In the genomic region with DNA sequence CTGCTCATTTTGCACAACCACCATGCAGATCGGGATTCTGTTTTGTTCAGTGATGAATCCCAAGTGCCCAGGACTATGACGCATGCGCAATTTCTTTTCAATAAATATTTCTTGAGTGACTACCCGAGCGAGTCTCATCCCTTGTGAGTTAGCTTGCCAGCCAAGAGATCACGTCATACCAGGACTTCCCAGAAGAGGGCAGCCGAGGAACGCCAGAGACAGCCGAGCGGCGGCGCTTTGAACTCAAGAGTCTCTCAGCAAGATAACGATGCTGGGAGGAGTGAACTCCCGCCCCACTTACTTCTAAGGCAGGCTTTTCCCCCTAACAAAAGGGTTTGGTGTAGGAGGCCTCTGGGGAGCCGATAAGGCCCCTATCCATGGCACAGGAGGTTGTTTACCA, we compare ENCODE assay signal across 8 mouse cellular contexts. TPM values are rescaled to one million over a fixed set of nuclear protein-coding genes. Genes with fewer than 3 reads are reported as not detected.
DNase-seq lines count a peak whose midpoint lies in the region; ATAC-seq and TF ChIP-seq lines count a peak whose summit lies in the region.

No protein-coding gene starts in this region.

- H3K9ac ChIP-seq in kidney, embryonic 16.5 days (replicated peaks; ENCODE audit: low read length): no peak overlapping the region
- H3K9ac ChIP-seq in limb, embryonic 15.5 days: no peak overlapping the region
- H3K9ac ChIP-seq in stomach, postnatal 0 days (ENCODE audit: low read length): no peak overlapping the region

- 2% methylated on average over 15 of the region's 15 CpGs for WGBS in kidney, embryonic 16.5 days
- WGBS in limb, embryonic 15.5 days: 3% methylated on average over 15 of the region's 15 CpGs
- under 1% methylated on average over 15 of the region's 15 CpGs for WGBS in stomach, postnatal 0 days

- H3K4me1 ChIP-seq in embryonic fibroblast, embryonic 13.5 days (ENCODE audit: control insufficient read depth, insufficient read depth, low read length): no peaks in the 10 kb centered on the region
- no peaks in the 10 kb centered on the region for H3K4me1 ChIP-seq in kidney, embryonic 16.5 days (ENCODE audit: insufficient read depth, low read length)
- peaks cover 11% of the 10 kb centered on the region for H3K4me1 ChIP-seq in limb, embryonic 15.5 days
- no peaks in the 10 kb centered on the region for H3K4me1 ChIP-seq in stomach, postnatal 0 days (replicated peaks; ENCODE audit: control insufficient read depth, insufficient read depth)

- peak; percentile 95 for ATAC-seq in CD4-positive, CD25-positive, alpha-beta regulatory T cell, adult 4 months
- peak; percentile 15; the same call in 1 of the 2 replicates for ATAC-seq in kidney, embryonic 16.5 days (ENCODE audit: low FRiP score, low TSS enrichment)
- ATAC-seq in limb, embryonic 15.5 days (ENCODE audit: insufficient number of reproducible peaks, low FRiP score, low TSS enrichment, low read depth): no peak
- peak; percentile 53; the same call in 1 of the 2 replicates for ATAC-seq in stomach, postnatal 0 days (ENCODE audit: low FRiP score, low TSS enrichment)

- TF ChIP-seq CTCF in embryonic fibroblast, embryonic 13.5 days (IDR thresholded peaks at IDR 0.05; ENCODE audit: borderline replicate concordance, insufficient read depth, low read length): peak; percentile 74
- TF ChIP-seq CTCF in stomach, postnatal 0 days (IDR thresholded peaks at IDR 0.05; ENCODE audit: low read depth): peak; percentile 89

- no peaks in the 10 kb centered on the region for H3K36me3 ChIP-seq in kidney, embryonic 16.5 days (ENCODE audit: insufficient read depth, low read length)
- H3K36me3 ChIP-seq in limb, embryonic 15.5 days: no peaks in the 10 kb centered on the region
- no peaks in the 10 kb centered on the region for H3K36me3 ChIP-seq in stomach, postnatal 0 days (ENCODE audit: control insufficient read depth, insufficient read depth, low read length)

- H3K9me3 ChIP-seq in kidney, embryonic 16.5 days (ENCODE audit: low read length): no peaks in the 10 kb centered on the region
- H3K9me3 ChIP-seq in limb, embryonic 15.5 days: no peaks in the 10 kb centered on the region
- H3K9me3 ChIP-seq in stomach, postnatal 0 days (ENCODE audit: control insufficient read depth, low read length): no peaks in the 10 kb centered on the region

- H3K4me3 ChIP-seq in embryonic fibroblast, embryonic 13.5 days (ENCODE audit: insufficient read depth, low read length): no peak overlapping the region
- H3K4me3 ChIP-seq in kidney, embryonic 16.5 days (ENCODE audit: low read length): no peak overlapping the region
- no peak overlapping the region for H3K4me3 ChIP-seq in limb, embryonic 15.5 days
- no peak overlapping the region for H3K4me3 ChIP-seq in stomach, postnatal 0 days (ENCODE audit: low read depth, low read length)

- H3K27me3 ChIP-seq in kidney, embryonic 16.5 days (ENCODE audit: insufficient read depth, low read length): no peaks in the 10 kb centered on the region
- H3K27me3 ChIP-seq in limb, embryonic 15.5 days: peaks cover 16% of the 10 kb centered on the region; the same call in 1 of the 2 replicates
- H3K27me3 ChIP-seq in stomach, postnatal 0 days (ENCODE audit: control insufficient read depth, insufficient read depth, low read length): no peaks in the 10 kb centered on the region

- peak; percentile 90 for DNase-seq in brain, adult 2 months (ENCODE audit: low read depth, low spot score)
- DNase-seq in heart, adult 8-10 months (ENCODE audit: low spot score): peak; percentile 73
- DNase-seq in neural tube, embryonic 10.5 days (ENCODE audit: extremely low spot score, low spot score): peak; percentile 94
- peak; percentile 87 for DNase-seq in stomach, postnatal 0 days (ENCODE audit: low spot score)

- peak overlapping the region; percentile 24; the same call in 1 of the 2 replicates for H3K4me2 ChIP-seq in kidney, embryonic 16.5 days (replicated peaks; ENCODE audit: low read depth, low read length)
- H3K4me2 ChIP-seq in limb, embryonic 15.5 days: peak overlapping the region; percentile 24
- no peak overlapping the region for H3K4me2 ChIP-seq in stomach, postnatal 0 days (replicated peaks; ENCODE audit: low read depth)

- no peak for TF ChIP-seq POLR2A in embryonic fibroblast, embryonic 13.5 days (IDR thresholded peaks at IDR 0.05; ENCODE audit: low read depth, low read length)

- TF ChIP-seq EP300 in stomach, postnatal 0 days (optimal IDR thresholded peaks at IDR 0.05): no peak

- H3K27ac ChIP-seq in embryonic fibroblast, embryonic 13.5 days (ENCODE audit: insufficient read depth, low read length): no peak overlapping the region
- no peak overlapping the region for H3K27ac ChIP-seq in kidney, embryonic 16.5 days (ENCODE audit: low read length)
- no peak overlapping the region for H3K27ac ChIP-seq in limb, embryonic 15.5 days
- no peak overlapping the region for H3K27ac ChIP-seq in stomach, postnatal 0 days (replicated peaks)

RNA-seq across cellular contexts. Expression of gene Emx2, which starts 40.1 kb away (rescaled TPM):
- polyA plus RNA-seq in CD4-positive, CD25-positive, alpha-beta regulatory T cell, adult 4 months (2017; shearing (Covaris generic)): not detected
- 16.6 and 20.5 TPM in 2 replicates for polyA plus RNA-seq in embryonic fibroblast, embryonic 13.5 days (2011; ENCODE audit: insufficient read length, low read depth, missing spikeins)
- not detected for total RNA-seq in heart, adult 8-10 months (2022)
- 29.7 and 38.1 TPM in 2 replicates for polyA plus RNA-seq in kidney, embryonic 16.5 days (2015; fragmentation: Nextera tagmentation; extraction: Ambion mirVana)
- 11.0 and 12.2 TPM in 2 replicates for polyA plus RNA-seq in limb, embryonic 15.5 days (2015; fragmentation: Nextera tagmentation; extraction: Ambion mirVana)
- polyA plus RNA-seq in stomach, postnatal 0 days (2015; fragmentation: Nextera tagmentation; extraction: Ambion mirVana): 0.05 and 0.08 TPM in 2 replicates

Comparison
In these comparisons a context has a peak if more than half of its experiments do, and no peak if none do; other contexts are left out.
1. RNA of gene Emx2, which starts 40.1 kb away (polyA plus RNA-seq): 29.7 to 38.1 TPM in kidney, embryonic 16.5 days, 16.6 to 20.5 TPM in embryonic fibroblast, embryonic 13.5 days and 11.0 to 12.2 TPM in limb, embryonic 15.5 days; 0.05 to 0.08 TPM in stomach, postnatal 0 days and not detected in CD4-positive, CD25-positive, alpha-beta regulatory T cell, adult 4 months; every median in the first group is over 10 times any median in the second.
2. Peak in every context shown above with its lines, with median percentiles within 50 percentile points of each other: DNase-seq.